ENCODE assay signal across 8 mouse cellular contexts in the genomic region with DNA sequence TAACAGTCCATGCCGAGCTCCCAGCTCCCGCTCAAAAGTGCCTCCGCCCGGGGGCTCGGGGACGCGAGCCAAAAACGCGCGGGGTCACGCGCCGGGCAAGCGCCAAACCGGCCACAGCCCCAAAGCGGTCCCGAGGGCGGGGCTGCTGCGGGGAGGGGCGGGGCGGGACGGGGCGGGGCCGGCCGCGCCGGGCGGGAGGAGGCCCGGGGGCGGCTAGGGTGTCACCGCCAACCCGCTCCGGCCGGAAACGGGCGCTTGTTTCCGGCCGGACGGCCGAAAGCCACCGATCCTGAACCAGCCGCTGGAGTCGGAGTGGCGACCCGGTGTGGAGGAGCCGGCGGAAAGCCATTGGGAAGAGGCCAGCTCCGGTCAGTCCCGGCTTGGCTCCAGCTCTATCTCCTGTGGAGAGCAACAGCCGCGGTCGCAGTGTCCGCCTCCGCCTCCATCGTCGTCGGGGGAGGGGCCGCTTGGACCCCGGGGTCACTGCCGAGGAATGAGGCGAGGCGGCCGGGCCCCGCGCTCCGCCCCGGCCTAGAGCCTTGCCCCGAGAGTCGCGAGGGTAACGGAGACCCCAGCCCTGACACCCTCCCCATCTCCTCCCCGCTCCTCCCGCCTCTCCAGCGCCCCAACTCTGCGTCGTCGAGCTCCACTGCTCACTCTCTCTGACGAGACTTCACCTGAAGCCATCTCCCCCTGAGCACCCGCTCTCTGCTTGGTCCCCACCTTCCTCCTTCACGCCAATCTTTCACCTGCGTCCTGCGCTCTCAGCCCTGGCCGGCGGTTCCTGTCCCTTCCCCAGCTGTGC. TPM values are rescaled to one million over a fixed set of nuclear protein-coding genes. Genes with fewer than 3 reads are reported as not detected.
DNase-seq lines count a peak whose midpoint lies in the region; ATAC-seq and TF ChIP-seq lines count a peak whose summit lies in the region.

A gene (plus strand): TSS at position 267 of the 805 bp plus-strand sequence.

- intact Hi-C loops in heart, postnatal 10 days (cut with DNase I): loop anchor here (2.0 kb wide), 1 partner anchor 44 kb away; no protein-coding TSS in a partner anchor

- H3K27ac ChIP-seq in forebrain, embryonic 13.5 days: peak within 1 kb of the TSS; percentile 52
- peak within 1 kb of the TSS; percentile 88 for H3K27ac ChIP-seq in neural tube, embryonic 15.5 days (replicated peaks)

- H3K4me1 ChIP-seq in E14TG2a.4 (replicated peaks; ENCODE audit: low read depth, low read length): peaks cover 27% of the 10 kb centered on the region
- H3K4me1 ChIP-seq in forebrain, embryonic 13.5 days: peaks cover 30% of the 10 kb centered on the region
- H3K4me1 ChIP-seq in neural tube, embryonic 15.5 days: peaks cover 34% of the 10 kb centered on the region

- no peaks in the 10 kb centered on the region for H3K36me3 ChIP-seq in E14TG2a.4 (ENCODE audit: insufficient read depth, low read length)
- no peaks in the 10 kb centered on the region for H3K36me3 ChIP-seq in forebrain, embryonic 13.5 days (ENCODE audit: poor library complexity, severe bottlenecking)
- no peaks in the 10 kb centered on the region for H3K36me3 ChIP-seq in neural tube, embryonic 15.5 days

- H3K4me2 ChIP-seq in forebrain, embryonic 13.5 days: peak within 1 kb of the TSS; percentile 89
- peak within 1 kb of the TSS; percentile 91 for H3K4me2 ChIP-seq in neural tube, embryonic 15.5 days

- peak within 1 kb of the TSS; percentile 95 for H3K4me3 ChIP-seq in E14TG2a.4 (replicated peaks; ENCODE audit: low read length)
- H3K4me3 ChIP-seq in forebrain, embryonic 13.5 days: peak within 1 kb of the TSS; percentile 72
- peak within 1 kb of the TSS; percentile 89 for H3K4me3 ChIP-seq in neural tube, embryonic 15.5 days (replicated peaks)

- peaks cover 3% of the 10 kb centered on the region; the same call in 1 of the 2 replicates for H3K27me3 ChIP-seq in E14TG2a.4 (ENCODE audit: insufficient read depth, low read length)
- H3K27me3 ChIP-seq in forebrain, embryonic 13.5 days: no peaks in the 10 kb centered on the region
- H3K27me3 ChIP-seq in neural tube, embryonic 15.5 days (replicated peaks): no peaks in the 10 kb centered on the region

- no peak for TF ChIP-seq CTCF in E14TG2a.4 (conservative IDR thresholded peaks at IDR 0.05; ENCODE audit: low read length)

- peak within 1 kb of the TSS; percentile 88 for H3K9ac ChIP-seq in forebrain, embryonic 13.5 days
- peak within 1 kb of the TSS; percentile 87 for H3K9ac ChIP-seq in neural tube, embryonic 15.5 days (replicated peaks)

- no peaks in the 10 kb centered on the region for H3K9me3 ChIP-seq in E14TG2a.4 (ENCODE audit: low read length)
- no peaks in the 10 kb centered on the region for H3K9me3 ChIP-seq in forebrain, embryonic 13.5 days (replicated peaks)
- H3K9me3 ChIP-seq in neural tube, embryonic 15.5 days (replicated peaks): no peaks in the 10 kb centered on the region

- WGBS in forebrain, embryonic 13.5 days: 0% methylated on average over 57 of the region's 84 CpGs
- WGBS in neural tube, embryonic 15.5 days: under 1% methylated on average over 70 of the region's 84 CpGs

- peak; percentile 77 for DNase-seq in c-Kit-positive CD71-positive TER-119-positive erythroid progenitor cells, embryonic 14.5 days (ENCODE audit: low spot score)
- peak; percentile 85 to 86 for DNase-seq in heart, postnatal 10 days
- peak; percentile 88 to 93 for DNase-seq in kidney, postnatal 4 days
- DNase-seq in lung, adult 18-20 months: peak; percentile 80 to 85
- DNase-seq in testis, postnatal 14 days (ENCODE audit: low spot score): peak; percentile 85

- ATAC-seq in forebrain, embryonic 13.5 days: peak; percentile 87
- ATAC-seq in neural tube, embryonic 15.5 days (ENCODE audit: low FRiP score): peak; percentile 88

RNA-seq across cellular contexts. Expression of the gene that starts here (rescaled TPM):
- 11.9 and 12.4 TPM in 2 replicates for polyA plus RNA-seq in forebrain, embryonic 13.5 days (2015; fragmentation: Nextera tagmentation; extraction: Ambion mirVana)
- total RNA-seq in heart, postnatal 10 days (2021): 10 to 100 TPM; 50.9 to 51.0 TPM
- 10.5 TPM in 2 replicates for polyA plus RNA-seq in neural tube, embryonic 15.5 days (2015; fragmentation: Nextera tagmentation; extraction: Ambion mirVana)

Comparison
In these comparisons a context has a peak if more than half of its experiments do, and no peak if none do; other contexts are left out.
1. Peak in every context shown above with its lines: DNase-seq, ATAC-seq, H3K4me3 ChIP-seq and H3K27ac ChIP-seq.